ENCODE assay signal across 8 mouse cellular contexts in genomic region chr2:146221076-146221928, GRCm38 (mm10). TPM values are rescaled to one million over a fixed set of nuclear protein-coding genes. Genes with fewer than 3 reads are reported as not detected.
DNase-seq lines count a peak whose midpoint lies in the region; ATAC-seq and TF ChIP-seq lines count a peak whose summit lies in the region.

Gene Insm1, plus strand, starts transcription at chr2:146221921.

- ATAC-seq in hindbrain, embryonic 11.5 days (ENCODE audit: low FRiP score), result peak; percentile 71

- peak within 1 kb of the TSS; percentile 82 for H3K4me2 ChIP-seq in hindbrain, embryonic 11.5 days (replicated peaks; ENCODE audit: low read depth, low read length)

- peak within 1 kb of the TSS; percentile 76 for H3K9ac ChIP-seq in hindbrain, embryonic 11.5 days (ENCODE audit: low read depth, low read length)

- WGBS in hindbrain, embryonic 11.5 days, result under 1% methylated on average over 69 of the region's 86 CpGs
- under 1% methylated on average over 86 of the region's 86 CpGs for WGBS in spleen, adult 2 months

- H3K27me3 ChIP-seq in hindbrain, embryonic 11.5 days (ENCODE audit: control insufficient read depth, insufficient read depth, low read length), result peaks cover 35% of the 10 kb centered on the region
- peaks cover 53% of the 10 kb centered on the region for H3K27me3 ChIP-seq in spleen, adult 2 months (ENCODE audit: control insufficient read depth, insufficient read depth, low read length)

- TF ChIP-seq POLR2A in spleen, adult 2 months (IDR thresholded peaks at IDR 0.05; ENCODE audit: low read depth, low read length), result no peak

- no peaks in the 10 kb centered on the region for H3K9me3 ChIP-seq in hindbrain, embryonic 11.5 days (ENCODE audit: control insufficient read depth, low read length)

- no peaks in the 10 kb centered on the region for H3K36me3 ChIP-seq in hindbrain, embryonic 11.5 days (ENCODE audit: control insufficient read depth, insufficient read depth, low read length)
- H3K36me3 ChIP-seq in spleen, adult 2 months (ENCODE audit: control insufficient read depth, insufficient read depth, low read length), result no peaks in the 10 kb centered on the region

- peaks cover 12% of the 10 kb centered on the region for H3K4me1 ChIP-seq in hindbrain, embryonic 11.5 days (replicated peaks; ENCODE audit: control insufficient read depth, insufficient read depth, low read length)
- H3K4me1 ChIP-seq in spleen, adult 2 months (ENCODE audit: control insufficient read depth, insufficient read depth, insufficient read length), result peaks cover 36% of the 10 kb centered on the region

- TF ChIP-seq CTCF in left cerebral cortex, adult 2 months (IDR thresholded peaks at IDR 0.05), result no peak
- no peak for TF ChIP-seq CTCF in spleen, adult 2 months (IDR thresholded peaks at IDR 0.05; ENCODE audit: extremely low read depth, insufficient read depth, insufficient read length, insufficient replicate concordance)

- peak within 1 kb of the TSS; percentile 67 for H3K4me3 ChIP-seq in hindbrain, embryonic 11.5 days (ENCODE audit: low read depth, low read length)
- H3K4me3 ChIP-seq in left cerebral cortex, adult 2 months, result peak within 1 kb of the TSS; percentile 59
- H3K4me3 ChIP-seq in spleen, adult 2 months (ENCODE audit: extremely low read depth, insufficient read depth, insufficient read length), result peak within 1 kb of the TSS; percentile 48

- peak; percentile 43 for DNase-seq in gastrocnemius, postnatal 10 days
- DNase-seq in gastrocnemius, postnatal 36 days, result no peak
- peak; percentile 28 to 31 for DNase-seq in adrenal gland, adult 18-20 months (ENCODE audit: low spot score in 2 of 2)
- peak; percentile 39 for DNase-seq in embryo, embryonic 11.5 days (ENCODE audit: low read depth, low spot score)
- DNase-seq in hindbrain, embryonic 11.5 days (ENCODE audit: low spot score), result peak; percentile 83
- DNase-seq in left cerebral cortex, adult 2 months (ENCODE audit: extremely low spot score in 1 of 2, low spot score in 2 of 2), result peak; percentile 35 to 51
- peak; percentile 30 to 38 for DNase-seq in lung, postnatal 4 days
- DNase-seq in spleen, adult 2 months (ENCODE audit: low read depth in 1 of 2, low spot score in 2 of 2), result no peak

- intact Hi-C loops in gastrocnemius, postnatal 36 days (cut with DNase I), result no loop called here
- intact Hi-C loops in left cerebral cortex, adult 2 months (cut with DNase I), result loop anchor here (5.0 kb wide), 1 partner anchor 36 kb away; no protein-coding TSS in a partner anchor

- H3K27ac ChIP-seq in hindbrain, embryonic 11.5 days (ENCODE audit: low read depth, low read length), result peak within 1 kb of the TSS; percentile 94
- H3K27ac ChIP-seq in left cerebral cortex, adult 2 months, result peak within 1 kb of the TSS; percentile 78
- H3K27ac ChIP-seq in spleen, adult 2 months (ENCODE audit: insufficient read depth, low read length), result no peak within 1 kb of the TSS

RNA-seq across cellular contexts. Expression of gene Insm1, which starts in this region (rescaled TPM):
- total RNA-seq in gastrocnemius, postnatal 10 days (2021), result not detected
- not detected for total RNA-seq in gastrocnemius, postnatal 36 days (2021)
- 1 to 10 TPM; 5.6 to 7.0 TPM for total RNA-seq in adrenal gland, adult 18-20 months (2021)
- 11.9 and 12.3 TPM in 2 replicates for polyA plus RNA-seq in hindbrain, embryonic 11.5 days (2014; fragmentation: Nextera tagmentation; extraction: Ambion mirVana)
- 1 to 10 TPM; 4.8 to 6.1 TPM for total RNA-seq in left cerebral cortex, adult 2 months (2021)
- polyA plus RNA-seq in spleen, adult 2 months (2012; rRNA removed), result 1.3 and 3.1 TPM in 2 replicates

Comparison
In these comparisons a context has a peak if more than half of its experiments do, and no peak if none do; other contexts are left out.
1. RNA of gene Insm1 (total RNA-seq): 5.6 to 7.0 TPM in adrenal gland, adult 18-20 months and 4.8 to 6.1 TPM in left cerebral cortex, adult 2 months; not detected in gastrocnemius, postnatal 10 days and not detected in gastrocnemius, postnatal 36 days; every median in the first group is over 4 times any median in the second.
2. Peak in DNase-seq in gastrocnemius, postnatal 10 days; RNA of the gene not detected or under 1 TPM.
3. DNase-seq: peak in adrenal gland, adult 18-20 months (2 of 2), embryo, embryonic 11.5 days (single experiment), hindbrain, embryonic 11.5 days (single experiment), left cerebral cortex, adult 2 months (2 of 2) and lung, postnatal 4 days (2 of 2); none in gastrocnemius, postnatal 36 days (0 of 2) and spleen, adult 2 months (0 of 2).
4. Peak in every context shown above with its lines, with median percentiles within 50 percentile points of each other: H3K4me3 ChIP-seq.